Mouse (Mus musculus) lung, embryonic 14.5 days (tissue): ENCODE results near the gene Pou4f2. TPM values are rescaled to one million over a fixed set of nuclear protein-coding genes. Genes with fewer than 3 reads are reported as not detected.

ENCODE experiments used
- ATAC-seq: fragments of 200-750 bp; cut with Nextera tagmentation; 2 replicates; pipeline ENCODE4 v1.8.0; 2017; ENCODE audit warnings: mild to moderate bottlenecking, moderate TSS enrichment, moderate library complexity; ENCODE audit not compliant: insufficient read depth
- DNase-seq: peaks from one replicate; pipeline ENCODE4 v3.0.0-alpha.2; 2015
- H3K27ac ChIP-seq: fragments of 300-500 bp; sonication (generic); 2 replicates; pipeline ENCODE4 v1.5.1; 2014; ENCODE audit warnings: low read depth, mild to moderate bottlenecking, moderate library complexity
- H3K27me3 ChIP-seq: fragments of 300-500 bp; sonication (generic); 2 replicates; pipeline ENCODE4 v1.6.1; 2014; ENCODE audit warnings: low read length, control low read depth; ENCODE audit not compliant: insufficient read depth
- H3K36me3 ChIP-seq: fragments of 300-500 bp; sonication (generic); 2 replicates; pipeline ENCODE4 v1.6.1; 2014; ENCODE audit warnings: control low read depth; ENCODE audit not compliant: insufficient read depth
- H3K4me1 ChIP-seq: fragments of 300-500 bp; sonication (generic); 2 replicates; pipeline ENCODE4 v1.6.1; 2014; ENCODE audit warnings: antibody characterized with exemption, control low read depth; ENCODE audit not compliant: insufficient read depth
- H3K4me2 ChIP-seq: fragments of 300-500 bp; sonication (generic); 2 replicates; pipeline ENCODE4 v1.6.1; 2014; ENCODE audit warnings: mild to moderate bottlenecking
- H3K4me3 ChIP-seq: fragments of 300-500 bp; sonication (generic); 2 replicates; pipeline ENCODE4 v1.5.1; 2014; ENCODE audit warnings: low read depth, low read length
- H3K9ac ChIP-seq: fragments of 300-500 bp; sonication (generic); 2 replicates; pipeline ENCODE4 v1.6.1; 2014
- H3K9me3 ChIP-seq: fragments of 300-500 bp; sonication (generic); 2 replicates; pipeline ENCODE4 v1.6.1; 2016; ENCODE audit warnings: low read depth, low read length, control low read depth
- CTCF ChIP-seq: IDR thresholded peaks from 2 replicates; pipeline ENCODE4 v1.5.1; 2016; ENCODE audit warnings: antibody characterized with exemption, low read depth
- WGBS: fragments of 180-500 bp; shearing (Covaris S2); extraction: QIAGEN DNeasy Blood & Tissue Kit; methylation state at CpG from one replicate; pipeline ENCODE4 v1.1.7; 2014; 5-methylcytosine and 5-hydroxymethylcytosine counted together
- polyA plus RNA-seq: library from polyadenylated mRNA; unstranded; fragments of >200 nt; fragmentation: Nextera tagmentation; extraction: Ambion mirVana; gene quantifications from 2 replicates; pipeline ENCODE4 v1.2.1, GENCODE M21; 2014

The Pou4f2 gene
- polyA plus RNA-seq, 1 experiment from 2014 or later = not detected

DNA sequence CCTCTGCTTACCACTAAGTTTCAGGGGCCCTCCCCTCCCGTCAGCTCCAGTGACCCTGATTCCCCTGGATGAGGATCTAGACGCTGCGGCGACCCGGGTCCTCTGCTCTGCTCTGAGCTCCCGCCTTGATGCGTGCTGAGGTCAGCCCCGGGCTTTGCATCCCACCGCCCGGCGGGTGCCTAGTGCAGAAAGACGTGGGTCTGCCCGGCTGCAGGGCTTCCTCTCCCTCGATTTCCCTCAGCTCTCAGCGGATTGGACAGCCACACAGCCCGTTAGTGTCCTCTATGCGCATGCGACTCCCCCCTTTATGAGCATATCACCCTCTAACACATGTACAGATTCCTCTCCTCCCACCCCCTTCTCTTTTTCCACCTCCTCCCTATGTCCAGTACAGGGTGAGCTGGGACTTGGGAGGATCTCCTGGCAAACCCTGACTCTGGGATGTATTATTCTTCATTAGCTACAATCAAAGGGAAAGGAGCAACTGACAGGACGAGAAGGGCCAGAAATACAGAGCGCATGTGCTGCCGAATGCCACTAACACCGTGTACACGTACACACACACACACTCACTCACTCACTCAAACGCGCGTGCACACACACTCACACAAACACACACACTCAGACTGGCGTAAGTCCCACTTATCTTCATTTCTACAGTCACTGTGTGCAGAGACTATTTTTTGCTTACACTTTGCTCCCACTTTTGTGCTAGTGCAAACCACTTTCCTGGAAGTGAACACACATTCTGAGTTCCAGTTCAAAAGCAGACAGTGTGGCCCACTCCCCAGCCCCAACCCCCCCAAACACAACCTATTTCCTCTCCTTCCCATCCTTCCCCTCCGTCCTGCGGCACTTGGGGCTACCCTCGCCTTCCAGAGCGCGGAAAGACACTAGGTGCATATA, 948 bp upstream of the Pou4f2 start:
- no peak overlapping the region for H3K27ac ChIP-seq
- H3K36me3 ChIP-seq = no peaks in the 10 kb centered on the region
- no peaks in the 10 kb centered on the region for H3K9me3 ChIP-seq
- peak overlapping the region; percentile 69; the same call in 1 of the 2 replicates for H3K4me2 ChIP-seq
- 2% methylated on average over 32 of the region's 32 CpGs for WGBS
- H3K4me1 ChIP-seq = no peaks in the 10 kb centered on the region
- DNase-seq = no peak
- no peak for TF ChIP-seq CTCF
- H3K4me3 ChIP-seq = peak overlapping the region; percentile 36; the same call in 1 of the 2 replicates
- H3K27me3 ChIP-seq = peaks cover 81% of the 10 kb centered on the region
- no peak for ATAC-seq
- H3K9ac ChIP-seq = no peak overlapping the region

DNA sequence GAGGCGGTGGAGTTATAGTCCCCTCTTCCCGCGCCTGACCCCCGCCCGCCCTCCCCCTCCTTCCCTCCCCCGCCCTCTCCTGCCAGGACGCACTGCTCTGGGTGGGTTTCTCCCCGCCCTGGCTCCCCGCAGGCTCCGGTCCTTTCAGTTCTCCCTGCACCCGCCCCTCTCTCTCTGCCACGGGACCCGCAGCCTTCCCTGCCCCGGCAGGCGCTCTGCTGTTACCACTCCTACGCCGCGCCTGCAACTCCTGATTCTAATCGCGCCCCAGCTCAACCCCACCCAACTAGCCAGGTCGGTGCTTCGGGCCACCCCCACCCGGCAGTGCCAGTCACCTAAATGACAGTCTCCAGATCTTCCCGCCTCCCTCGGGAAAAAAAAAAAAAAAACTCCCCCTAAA, 216 bp upstream of the Pou4f2 start:
- no peaks in the 10 kb centered on the region for H3K9me3 ChIP-seq
- H3K36me3 ChIP-seq = no peaks in the 10 kb centered on the region
- H3K27me3 ChIP-seq = peaks cover 86% of the 10 kb centered on the region
- WGBS = under 1% methylated on average over 19 of the region's 25 CpGs
- no peaks in the 10 kb centered on the region for H3K4me1 ChIP-seq
- no peak overlapping the region for H3K27ac ChIP-seq
- peak overlapping the region; percentile 36 for H3K4me3 ChIP-seq
- TF ChIP-seq CTCF = no peak
- DNase-seq (no peak), ATAC-seq (peak; percentile 28; the same call in 1 of the 2 replicates)
- no peak overlapping the region for H3K9ac ChIP-seq
- H3K4me2 ChIP-seq = peak overlapping the region; percentile 69

DNA sequence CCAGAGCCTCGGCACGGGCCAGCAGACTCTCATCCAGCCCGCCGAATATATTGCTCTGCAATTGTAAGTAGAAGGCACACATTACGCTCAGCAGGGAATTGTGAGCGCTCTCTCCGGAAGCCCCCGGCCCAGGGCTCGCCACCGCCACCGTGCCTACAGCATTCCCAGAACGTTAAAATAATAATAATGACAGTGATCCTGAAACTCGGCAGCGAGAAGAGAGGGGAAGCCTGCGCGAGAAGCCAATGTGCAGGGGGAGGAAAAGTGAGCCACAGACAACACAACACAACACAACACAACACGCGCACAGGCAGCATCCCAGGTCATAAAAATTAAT, 853 bp downstream of the Pou4f2 start:
- no peaks in the 10 kb centered on the region for H3K36me3 ChIP-seq
- H3K27ac ChIP-seq = no peak overlapping the region
- ATAC-seq = no peak

DNA sequence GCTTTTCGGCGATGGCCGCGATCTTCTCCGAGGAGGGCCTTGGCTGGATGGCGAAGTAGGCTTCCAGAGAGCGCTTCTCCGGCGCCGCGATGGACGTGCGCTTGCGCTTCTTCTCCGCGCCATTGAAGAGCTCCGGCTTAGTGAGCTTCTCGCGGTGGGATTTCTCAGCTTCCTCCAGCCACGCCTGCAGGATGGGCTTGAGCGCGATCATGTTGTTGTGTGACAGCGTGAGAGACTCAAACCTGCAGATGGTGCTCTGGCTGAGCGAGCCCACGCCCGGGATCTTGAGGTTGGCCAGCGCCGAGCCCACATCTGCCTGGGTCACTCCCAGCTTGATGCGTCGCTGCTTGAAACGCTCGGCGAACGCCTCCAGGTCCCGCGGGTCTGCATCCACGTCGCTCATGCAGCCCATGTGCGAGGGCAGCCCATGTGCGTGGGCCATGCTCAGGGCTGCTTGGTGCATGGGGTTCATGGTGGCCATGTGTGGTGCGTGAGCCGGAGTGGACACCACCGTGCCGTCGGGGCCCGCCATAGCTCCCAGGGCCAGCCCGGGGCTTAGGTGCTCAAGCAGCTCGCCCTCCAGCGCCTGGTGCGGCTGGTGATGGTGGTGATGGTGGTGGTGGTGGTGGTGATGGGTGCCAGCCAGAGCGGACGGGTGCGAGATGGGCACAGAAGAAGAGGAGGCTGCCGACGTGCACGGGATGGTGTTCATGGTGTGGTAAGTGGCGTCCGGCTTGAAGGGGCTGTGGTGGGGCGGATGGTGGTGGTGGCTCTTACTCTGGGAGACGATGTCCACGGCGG, 1.4 kb downstream of the Pou4f2 start:
- Histone ChIP-seq H3K4me1 (no peaks in the 10 kb centered on the region), H3K27ac (no peak overlapping the region), H3K9ac (no peak overlapping the region), H3K27me3 (peaks cover 84% of the 10 kb centered on the region), H3K9me3 (no peaks in the 10 kb centered on the region), H3K4me2 (0 out of 2 replicates have a peak overlapping the region, but pooled peaks have one; percentile 7), H3K4me3 (no peak overlapping the region; the same call in 1 of the 2 replicates), H3K36me3 (no peaks in the 10 kb centered on the region)
- peak; percentile 35 for DNase-seq
- no peak for TF ChIP-seq CTCF
- 1% methylated on average over 62 of the region's 62 CpGs for WGBS
- ATAC-seq = no peak

More for the DNA sequence above, 853 bp downstream of the Pou4f2 start:
- no peak for TF ChIP-seq CTCF
- Histone ChIP-seq H3K4me2 (peak overlapping the region; percentile 69; the same call in 1 of the 2 replicates), H3K9ac (no peak overlapping the region), H3K4me1 (no peaks in the 10 kb centered on the region), H3K27me3 (peaks cover 84% of the 10 kb centered on the region), H3K9me3 (no peaks in the 10 kb centered on the region), H3K4me3 (peak overlapping the region; percentile 36)
- no peak for DNase-seq
- under 1% methylated on average over 18 of the region's 18 CpGs for WGBS

DNA sequence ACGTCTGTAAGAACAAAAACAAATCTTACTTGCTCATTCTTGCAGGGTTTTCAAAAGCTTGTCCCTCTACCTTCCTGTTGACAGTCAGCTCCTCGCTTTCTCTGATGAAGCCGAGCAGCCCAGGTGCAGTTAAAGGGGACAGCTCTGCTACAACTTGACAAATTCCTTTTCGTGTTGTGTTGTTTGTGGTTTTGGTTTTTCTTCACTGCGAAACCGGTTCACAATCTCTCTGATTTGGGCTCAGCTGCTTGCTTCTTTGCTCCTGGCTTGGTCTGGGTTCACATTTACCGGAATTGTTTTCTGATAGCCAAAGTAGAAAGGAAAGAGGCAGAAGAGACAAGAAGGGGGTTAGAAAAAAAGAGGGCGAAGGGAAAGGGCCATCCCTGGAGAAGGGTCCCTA, 2.1 kb downstream of the Pou4f2 start:
- Histone ChIP-seq H3K4me3 (no peak overlapping the region), H3K27me3 (peaks cover 88% of the 10 kb centered on the region)
- DNase-seq = no peak

DNA sequence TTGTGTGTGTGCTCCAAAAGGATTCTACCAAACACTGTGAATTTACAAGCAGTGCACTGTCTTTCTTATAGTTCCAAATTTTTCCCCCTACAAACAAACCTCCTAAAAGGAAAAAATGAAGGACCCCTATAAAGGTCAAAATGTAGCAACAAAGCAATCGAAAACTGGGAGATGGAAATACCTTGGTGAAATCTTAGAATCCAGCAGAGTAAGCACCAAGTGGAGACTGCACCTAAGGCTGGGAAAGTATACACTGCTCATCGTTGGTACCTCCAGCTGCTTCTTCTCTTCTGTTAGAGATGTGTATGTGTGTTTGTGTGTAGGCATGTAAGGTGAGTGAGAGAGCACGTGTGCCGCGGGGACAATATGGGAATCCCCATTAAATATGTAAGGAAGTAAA, 3.1 kb downstream of the Pou4f2 start:
- DNase-seq = no peak

More for the DNA sequence above, 2.1 kb downstream of the Pou4f2 start:
- Histone ChIP-seq H3K36me3 (no peaks in the 10 kb centered on the region), H3K9ac (no peak overlapping the region), H3K9me3 (no peaks in the 10 kb centered on the region), H3K4me2 (no peak overlapping the region), H3K4me1 (no peaks in the 10 kb centered on the region), H3K27ac (no peak overlapping the region)
- TF ChIP-seq CTCF = no peak
- no peak for ATAC-seq
- 1% methylated on average over 8 of the region's 8 CpGs for WGBS

DNA sequence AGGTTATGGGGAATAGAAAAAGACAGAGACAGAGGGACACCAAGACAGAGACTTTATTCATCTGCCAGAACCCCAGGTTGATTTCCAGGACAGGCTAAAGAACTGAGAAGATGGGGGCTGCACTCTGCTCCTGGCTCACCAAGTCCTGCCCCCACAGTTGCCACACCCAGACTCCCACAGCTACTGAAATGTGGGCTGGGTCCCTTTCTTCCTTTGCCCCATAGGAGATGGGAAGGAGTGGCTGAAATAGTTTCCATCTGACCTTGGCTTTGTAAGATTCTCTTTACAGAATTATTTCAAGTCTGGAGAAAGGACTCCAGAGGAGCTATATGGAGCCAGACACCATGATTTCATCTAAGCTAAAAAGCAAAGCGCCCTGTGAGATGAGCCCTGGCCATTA, 4.0 kb downstream of the Pou4f2 start:
- no peak overlapping the region for H3K4me2 ChIP-seq
- H3K9me3 ChIP-seq = no peaks in the 10 kb centered on the region
- H3K9ac ChIP-seq = no peak overlapping the region
- TF ChIP-seq CTCF = no peak
- DNase-seq (no peak), ATAC-seq (no peak)
- H3K27ac ChIP-seq = no peak overlapping the region
- H3K27me3 ChIP-seq = peaks cover 86% of the 10 kb centered on the region
- no peak overlapping the region for H3K4me3 ChIP-seq
- no peaks in the 10 kb centered on the region for H3K4me1 ChIP-seq
- WGBS = 38% methylated on average over 1 of the region's 1 CpGs
- no peaks in the 10 kb centered on the region for H3K36me3 ChIP-seq

More for the DNA sequence above, 3.1 kb downstream of the Pou4f2 start:
- Histone ChIP-seq H3K9ac (no peak overlapping the region), H3K4me3 (no peak overlapping the region), H3K36me3 (no peaks in the 10 kb centered on the region), H3K27me3 (peaks cover 86% of the 10 kb centered on the region), H3K4me2 (no peak overlapping the region), H3K9me3 (no peaks in the 10 kb centered on the region), H3K27ac (no peak overlapping the region), H3K4me1 (no peaks in the 10 kb centered on the region)
- 15% methylated on average over 5 of the region's 5 CpGs for WGBS
- TF ChIP-seq CTCF = no peak
- no peak for ATAC-seq
